Mouse (Mus musculus) CH12.LX (cell line): ENCODE measurements around the gene Xylt1. TPM values are rescaled to one million over a fixed set of nuclear protein-coding genes. Genes with fewer than 3 reads are reported as not detected.

ENCODE experiments used
- DNase-seq: peaks from one replicate; pipeline ENCODE4 v3.0.0-alpha.2; 2013; ENCODE audit errors: extremely low read depth
- H3K27ac ChIP-seq: 2 replicates; pipeline ENCODE4 v1.5.1; 2012; ENCODE audit warnings: low read depth, mild to moderate bottlenecking, control low read depth, moderate library complexity; ENCODE audit not compliant: insufficient read depth
- H3K27me3 ChIP-seq: replicated peaks from 2 replicates; pipeline ENCODE3; 2012; ENCODE audit warnings: inconsistent platforms
- H3K36me3 ChIP-seq, 2 experiments: replicated peaks in 1 of 2; 2 replicates each; pipeline versions ENCODE3 to v1.6.1; 2012; ENCODE audit warnings: inconsistent platforms in 1 of 2, low read length in 1 of 2, mild to moderate bottlenecking in 1 of 2, mixed read lengths in 1 of 2, moderate library complexity in 1 of 2; ENCODE audit not compliant: control insufficient read depth in 1 of 2, insufficient read depth in 1 of 2
- H3K4me1 ChIP-seq, 2 experiments: 2 replicates each; pipeline ENCODE4 v1.6.1; 2012; ENCODE audit warnings: inconsistent platforms in 1 of 2, moderate library complexity in 1 of 2; ENCODE audit not compliant: insufficient read depth in 2 of 2, control insufficient read depth in 1 of 2
- H3K4me2 ChIP-seq: 2 replicates; pipeline ENCODE4 v1.6.1; 2012; ENCODE audit warnings: low read depth, mild to moderate bottlenecking, control low read depth; ENCODE audit not compliant: poor library complexity, insufficient read depth, severe bottlenecking
- H3K4me3 ChIP-seq, 3 experiments: fragments of 150-350 bp in 1 of 3; sonication (generic) in 1 of 3; replicated peaks in 1 of 3; 2 replicates each; pipeline versions ENCODE3 to v1.5.1; 2011 to 2012; ENCODE audit warnings: low read depth in 2 of 3, low read length in 2 of 3, mild to moderate bottlenecking in 2 of 3, moderate library complexity in 2 of 3, control low read depth in 1 of 3, improper control_type of control experiment in 1 of 3, inconsistent platforms in 1 of 3, mixed read lengths in 1 of 3; ENCODE audit not compliant: poor library complexity in 1 of 3
- H3K79me2 ChIP-seq: replicated peaks from 2 replicates; pipeline ENCODE4 v1.6.1; 2012; ENCODE audit warnings: mild to moderate bottlenecking, moderate library complexity; ENCODE audit not compliant: control insufficient read depth, poor library complexity, insufficient read depth, severe bottlenecking; ENCODE audit errors: extremely low read depth
- H3K9ac ChIP-seq: 2 replicates; pipeline ENCODE4 v1.6.1; 2012; ENCODE audit warnings: low read depth, mild to moderate bottlenecking, control low read depth, moderate library complexity; ENCODE audit not compliant: insufficient read depth
- H3K9me3 ChIP-seq: replicated peaks from 2 replicates; pipeline ENCODE3; 2012; ENCODE audit warnings: low read length, inconsistent platforms, mixed read lengths
- BHLHE40 ChIP-seq: IDR thresholded peaks from 2 replicates; pipeline ENCODE4 v1.6.1; 2011; ENCODE audit warnings: mild to moderate bottlenecking, low read depth, low read length, improper control_type of control experiment
- CTCF ChIP-seq, 2 experiments: IDR thresholded peaks in 1 of 2; conservative IDR thresholded peaks in 1 of 2; 2 replicates each; pipeline ENCODE4 v1.5.1; 2011 to 2012; ENCODE audit warnings: low read depth in 2 of 2, low read length in 2 of 2, improper control_type of control experiment in 1 of 2, inconsistent platforms in 1 of 2, mild to moderate bottlenecking in 1 of 2, moderate library complexity in 1 of 2
- ETS1 ChIP-seq: conservative IDR thresholded peaks from 2 replicates; pipeline ENCODE4 v1.6.1; 2012; ENCODE audit warnings: low read depth, mild to moderate bottlenecking, inconsistent platforms, low read length, improper control_type of control experiment, moderate library complexity
- HCFC1 ChIP-seq: IDR thresholded peaks from 2 replicates; pipeline ENCODE4 v1.6.1; 2012; ENCODE audit warnings: low read depth, mild to moderate bottlenecking, inconsistent platforms, low read length, improper control_type of control experiment
- IRF4 ChIP-seq: IDR thresholded peaks from 2 replicates; pipeline ENCODE4 v1.6.1; 2014; ENCODE audit warnings: low read depth, mild to moderate bottlenecking, inconsistent platforms, low read length, improper control_type of control experiment
- MAFK ChIP-seq: IDR thresholded peaks from 2 replicates; pipeline ENCODE4 v1.6.1; 2011; ENCODE audit warnings: low read length, improper control_type of control experiment; ENCODE audit not compliant: insufficient replicate concordance
- MAX ChIP-seq: IDR thresholded peaks from 2 replicates; pipeline ENCODE4 v1.6.1; 2011; ENCODE audit warnings: low read length, improper control_type of control experiment
- MXI1 ChIP-seq: IDR thresholded peaks from 2 replicates; pipeline ENCODE4 v1.6.1; 2011; ENCODE audit warnings: mild to moderate bottlenecking, low read depth, low read length, improper control_type of control experiment
- MYC ChIP-seq: IDR thresholded peaks from 2 replicates; pipeline ENCODE4 v1.6.1; 2011; ENCODE audit warnings: low read depth, mild to moderate bottlenecking, improper control_type of control experiment, low read length
- NELFE ChIP-seq: IDR thresholded peaks from 2 replicates; pipeline ENCODE4 v1.6.1; 2011; ENCODE audit warnings: low read depth, low read length, improper control_type of control experiment
- NRF1 ChIP-seq: IDR thresholded peaks from 2 replicates; pipeline ENCODE4 v1.6.1; 2014; ENCODE audit warnings: low read depth, mild to moderate bottlenecking, inconsistent platforms, low read length, improper control_type of control experiment, moderate library complexity
- PAX5 ChIP-seq: IDR thresholded peaks from 2 replicates; pipeline ENCODE4 v1.6.1; 2012; ENCODE audit warnings: low read length, inconsistent platforms, mixed read lengths
- RAD21 ChIP-seq: IDR thresholded peaks from 2 replicates; pipeline ENCODE4 v1.6.1; 2011; ENCODE audit warnings: low read depth, mild to moderate bottlenecking, low read length, improper control_type of control experiment, moderate library complexity
- SIN3A ChIP-seq: IDR thresholded peaks from 2 replicates; pipeline ENCODE4 v1.6.1; 2012; ENCODE audit warnings: low read length, improper control_type of control experiment, inconsistent platforms
- SMC3 ChIP-seq: IDR thresholded peaks from 2 replicates; pipeline ENCODE4 v1.6.1; 2011; ENCODE audit warnings: low read depth, low read length, improper control_type of control experiment
- TBP ChIP-seq: conservative IDR thresholded peaks from 2 replicates; pipeline ENCODE4 v1.6.1; 2011; ENCODE audit warnings: low read depth, low read length, improper control_type of control experiment
- TCF12 ChIP-seq: IDR thresholded peaks from 2 replicates; pipeline ENCODE4 v1.6.1; 2014; ENCODE audit warnings: low read depth, mild to moderate bottlenecking, inconsistent platforms, low read length, improper control_type of control experiment
- UBTF ChIP-seq: IDR thresholded peaks from 2 replicates; pipeline ENCODE4 v1.6.1; 2012; ENCODE audit warnings: low read depth, mild to moderate bottlenecking, inconsistent platforms, low read length, improper control_type of control experiment, moderate library complexity
- USF2 ChIP-seq: conservative IDR thresholded peaks from 2 replicates; pipeline ENCODE4 v1.6.1; 2011; ENCODE audit warnings: low read depth, low read length, improper control_type of control experiment
- ZKSCAN1 ChIP-seq: IDR thresholded peaks from 2 replicates; pipeline ENCODE4 v1.6.1; 2012; ENCODE audit warnings: low read depth, inconsistent platforms, low read length, improper control_type of control experiment, borderline replicate concordance
- ZMIZ1 ChIP-seq: IDR thresholded peaks from 2 replicates; pipeline ENCODE4 v1.6.1; 2012; ENCODE audit warnings: low read depth, mild to moderate bottlenecking, inconsistent platforms, low read length, improper control_type of control experiment
- dilution Hi-C: fragments of 300-500 bp; cut with MboI; formaldehyde crosslinking; loops from 2 replicates; pipeline ENCODE4 v1.14.3; 2020; ENCODE audit warnings: low sequenced_read_pairs; ENCODE audit not compliant: extremely low pct_unique_long_range_greater_than_20kb, extremely low pct_ligation_motif_present
- in situ Hi-C: fragments of 300-500 bp; cut with MboI; formaldehyde crosslinking; loops from 3 replicates; pipeline ENCODE4 v1.14.3; 2019; ENCODE audit warnings: low sequenced_read_pairs, low pct_ligation_motif_present, low pct_unique_long_range_greater_than_20kb, mixed read lengths
- polyA plus RNA-seq: library from polyadenylated mRNA; unstranded; fragments of >175 nt; gene quantifications from 2 replicates; pipeline ENCODE4 v1.2.1, GENCODE M21; 2012; ENCODE audit warnings: low read depth; ENCODE audit not compliant: insufficient read length
- total RNA-seq, 2 experiments: library from RNA; depleted of rRNA; stranded (reverse); fragments of 300-350 nt in 1 of 2; fragments of >200 nt in 1 of 2; gene quantifications; 2 replicates each; pipeline ENCODE4 v1.2.3; 2012 to 2014

Gene Xylt1
- total and polyA plus RNA-seq, 3 experiments = 0.38 to 0.84 (median 0.38) TPM

GRCm38 (mm10) chr7:117482701-117483100 is 101.9 kb downstream of the Xylt1 start:
- peak in 1 of 2 experiments; percentile 19; a peak in 1 of 4 replicates for TF ChIP-seq CTCF (conservative IDR thresholded peaks at IDR 0.05 in 1 of 2, IDR thresholded peaks at IDR 0.05 in 1 of 2; ENCODE audit: low read depth in 2 of 2, low read length in 2 of 2)
- TF ChIP-seq SMC3 = 0 out of 2 replicates have a peak, but pooled peaks have one; percentile 4
- TF ChIP-seq TCF12 = no peak
- no peak for TF ChIP-seq MAFK
- TF ChIP-seq, all 38 proteins: peak for 2
- Histone ChIP-seq H3K9me3 (no peaks in the 10 kb centered on the region), H3K4me2 (no peak overlapping the region), H3K4me3 (no peak overlapping the region), H3K4me1 (peaks cover 9 to 35% of the 10 kb centered on the region in 2 experiments), H3K79me2 (no peaks in the 10 kb centered on the region), H3K36me3 (no peaks in the 10 kb centered on the region), H3K27me3 (no peaks in the 10 kb centered on the region), H3K9ac (no peak overlapping the region), H3K27ac (no peak overlapping the region)
- dilution Hi-C loops = no loop called here
- in situ Hi-C loops = loop anchor here (25.0 kb wide), 1 partner anchor 630 kb away; the partner anchor contains the start of gene Rps15a
- DNase-seq = no peak

- no peaks in the 10 kb centered on the region for H3K36me3 ChIP-seq
- TF ChIP-seq RAD21 (no peak), SIN3A (no peak), NRF1 (no peak), HCFC1 (no peak), USF2 (no peak), ETS1 (no peak), NELFE (no peak), IRF4 (no peak), MYC (no peak), SMC3 (no peak), ZMIZ1 (no peak), TBP (no peak), MAX (no peak), BHLHE40 (no peak), PAX5 (no peak), UBTF (no peak), ZKSCAN1 (no peak), MXI1 (no peak)
- no peak overlapping the region for H3K27ac ChIP-seq
- no peak for DNase-seq
- no peak overlapping the region for H3K4me3 ChIP-seq
- no peak overlapping the region for H3K4me2 ChIP-seq
- H3K79me2 ChIP-seq = no peaks in the 10 kb centered on the region
- H3K9ac ChIP-seq = no peak overlapping the region
- H3K27me3 ChIP-seq = no peaks in the 10 kb centered on the region
- H3K9me3 ChIP-seq = no peaks in the 10 kb centered on the region
- H3K4me1 ChIP-seq = peaks cover 9 to 35% of the 10 kb centered on the region in 2 experiments
- in situ Hi-C loops (loop anchor here (25.0 kb wide), 1 partner anchor 628 kb away; the partner anchor contains the start of gene Rps15a), dilution Hi-C loops (no loop called here)
Observed at GRCm38 (mm10) chr7:117484589-117484988, 103.8 kb downstream of the Xylt1 start.
